Mouse (Mus musculus) stomach, postnatal 0 days (tissue): ENCODE measurements at regions not wholly inside any gene's neighbourhood (a gene's known extent, or its start where the extent isn't known, plus 50 kb on each side); places are given as distances from the start of the nearest gene placed in this dataset.

Experiments
- ATAC-seq: fragments of 200-750 bp; cut with Nextera tagmentation; 2 replicates; pipeline ENCODE4 v1.8.0; 2017; ENCODE audit not compliant: low FRiP score, low TSS enrichment
- DNase-seq: peaks from one replicate; pipeline ENCODE4 v3.0.0-alpha.2; 2016; ENCODE audit warnings: low spot score
- H3K27ac ChIP-seq: fragments of 300-500 bp; sonication (generic); replicated peaks from 2 replicates; pipeline ENCODE4 v1.5.1; 2014; ENCODE audit warnings: mild to moderate bottlenecking, control low read depth
- H3K27me3 ChIP-seq: fragments of 300-500 bp; sonication (generic); 2 replicates; pipeline ENCODE4 v1.6.1; 2014; ENCODE audit warnings: low read length; ENCODE audit not compliant: control insufficient read depth, insufficient read depth
- H3K36me3 ChIP-seq: fragments of 300-500 bp; sonication (generic); 2 replicates; pipeline ENCODE4 v1.6.1; 2014; ENCODE audit warnings: low read length, mixed read lengths; ENCODE audit not compliant: control insufficient read depth, insufficient read depth
- H3K4me1 ChIP-seq: fragments of 300-500 bp; sonication (generic); replicated peaks from 2 replicates; pipeline ENCODE4 v1.6.1; 2014; ENCODE audit warnings: antibody characterized with exemption; ENCODE audit not compliant: control insufficient read depth, insufficient read depth
- H3K4me2 ChIP-seq: fragments of 300-500 bp; sonication (generic); replicated peaks from 2 replicates; pipeline ENCODE4 v1.6.1; 2014; ENCODE audit warnings: low read depth, mild to moderate bottlenecking, control low read depth, moderate library complexity
- H3K4me3 ChIP-seq: fragments of 300-500 bp; sonication (generic); 2 replicates; pipeline ENCODE4 v1.5.1; 2014; ENCODE audit warnings: low read depth, low read length, control low read depth
- H3K9ac ChIP-seq: fragments of 300-500 bp; sonication (generic); 2 replicates; pipeline ENCODE4 v1.6.1; 2014; ENCODE audit warnings: mild to moderate bottlenecking, low read length, control low read depth, mixed read lengths
- H3K9me3 ChIP-seq: fragments of 300-500 bp; sonication (generic); 2 replicates; pipeline ENCODE4 v1.6.1; 2016; ENCODE audit warnings: low read length; ENCODE audit not compliant: control insufficient read depth
- CTCF ChIP-seq: IDR thresholded peaks from 2 replicates; pipeline ENCODE4 v1.5.1; 2016; ENCODE audit warnings: antibody characterized with exemption, low read depth, mild to moderate bottlenecking, moderate library complexity
- EP300 ChIP-seq: optimal IDR thresholded peaks from 2 replicates; pipeline ENCODE3; 2016; ENCODE audit warnings: antibody characterized with exemption
- WGBS: fragments of 180-500 bp; shearing (Covaris S2); extraction: QIAGEN DNeasy Blood & Tissue Kit; methylation state at CpG from one replicate; pipeline ENCODE4 v1.1.7; 2014; 5-methylcytosine and 5-hydroxymethylcytosine counted together

DNA sequence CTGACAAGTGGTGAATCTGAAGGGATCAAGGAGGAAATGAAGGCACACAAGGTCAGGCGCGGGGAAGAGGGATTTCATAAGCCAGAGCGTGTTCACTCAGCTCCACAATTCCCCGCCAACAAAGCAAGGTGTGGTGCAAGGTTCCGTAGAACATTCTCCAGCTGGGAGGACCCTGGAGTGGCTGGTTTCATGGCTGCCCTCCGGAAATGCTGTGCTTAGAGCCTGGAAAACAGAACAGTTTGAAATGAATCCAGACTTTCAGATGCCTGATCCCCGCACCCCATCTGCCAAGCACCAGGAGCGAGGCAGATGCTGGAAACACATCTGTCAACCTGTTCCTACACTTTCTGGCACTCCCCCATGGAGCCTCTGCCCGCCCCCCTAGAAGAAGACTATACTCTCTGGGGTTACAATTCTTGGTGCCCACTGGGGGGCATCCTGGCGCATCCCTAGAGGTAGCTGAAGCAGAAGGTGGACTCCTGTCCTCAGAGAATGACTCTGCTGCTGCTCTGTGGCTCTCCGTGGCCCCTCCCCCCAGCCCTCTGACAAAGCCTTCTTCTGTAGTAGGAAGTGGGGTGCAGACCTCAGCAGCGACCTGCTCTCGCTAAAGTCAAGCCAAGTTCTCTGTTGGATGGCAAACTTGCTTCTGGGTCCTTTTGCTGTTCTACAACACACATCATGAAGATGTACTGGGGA is 54.5 kb upstream of the Mafb start:
- Histone ChIP-seq H3K4me2 (peak overlapping the region; percentile 31; the same call in 1 of the 2 replicates), H3K4me3 (no peak overlapping the region), H3K4me1 (no peaks in the 10 kb centered on the region), H3K27ac (0 out of 2 replicates have a peak overlapping the region, but pooled peaks have one; percentile 13), H3K9me3 (no peaks in the 10 kb centered on the region), H3K9ac (no peak overlapping the region), H3K36me3 (no peaks in the 10 kb centered on the region), H3K27me3 (no peaks in the 10 kb centered on the region)
- ATAC-seq (peak; percentile 35; the same call in 1 of the 2 replicates), DNase-seq (peak; percentile 23)
- TF ChIP-seq CTCF (peak; percentile 29; the same call in 1 of the 2 replicates), EP300 (no peak)
- WGBS = 16% methylated on average over 13 of the region's 13 CpGs

- Histone ChIP-seq H3K9me3 (no peaks in the 10 kb centered on the region), H3K27ac (no peak overlapping the region), H3K9ac (no peak overlapping the region), H3K4me3 (no peak overlapping the region), H3K27me3 (no peaks in the 10 kb centered on the region), H3K4me1 (no peaks in the 10 kb centered on the region), H3K4me2 (no peak overlapping the region), H3K36me3 (no peaks in the 10 kb centered on the region)
- no peak for TF ChIP-seq CTCF
- no peak for TF ChIP-seq EP300
- DNase-seq (no peak), ATAC-seq (no peak)
- WGBS = 85% methylated on average over 7 of the region's 7 CpGs
Observed at GRCm38 (mm10) chr2:160424491-160424890, 57.6 kb upstream of the Mafb start.

GRCm38 (mm10) chr2:160427431-160427830 is 60.6 kb upstream of the Mafb start:
- no peak for DNase-seq
- WGBS = 64% methylated on average over 10 of the region's 10 CpGs
- no peak for TF ChIP-seq EP300
- TF ChIP-seq CTCF = no peak
- Histone ChIP-seq H3K9me3 (no peaks in the 10 kb centered on the region), H3K4me2 (no peak overlapping the region), H3K9ac (no peak overlapping the region), H3K4me3 (no peak overlapping the region), H3K36me3 (no peaks in the 10 kb centered on the region), H3K4me1 (no peaks in the 10 kb centered on the region), H3K27ac (no peak overlapping the region), H3K27me3 (no peaks in the 10 kb centered on the region)
- ATAC-seq = no peak

DNA sequence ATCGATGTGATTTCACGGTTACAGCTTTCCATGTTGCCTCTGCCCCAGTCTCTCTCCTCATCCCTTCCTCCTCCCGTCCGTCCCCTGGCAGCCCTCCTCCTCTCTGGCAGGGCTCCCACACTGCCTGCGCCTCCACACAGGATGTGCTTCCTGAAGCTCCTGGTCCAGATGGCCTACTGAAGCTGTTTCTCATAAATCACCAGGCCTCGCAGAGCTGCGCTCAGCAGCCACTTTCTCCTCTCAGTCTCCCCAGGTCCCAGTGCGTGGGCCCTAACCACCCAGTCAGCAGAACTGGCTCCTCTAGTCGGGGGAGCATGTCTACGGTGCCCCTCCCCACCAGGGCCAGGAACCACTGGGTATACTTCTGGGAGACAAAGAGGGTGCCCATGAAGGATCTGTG is 66.4 kb upstream of the Mafb start:
- DNase-seq = peak; percentile 47
- no peaks in the 10 kb centered on the region for H3K36me3 ChIP-seq
- no peak overlapping the region for H3K4me3 ChIP-seq
- no peak overlapping the region for H3K27ac ChIP-seq
- H3K4me2 ChIP-seq = no peak overlapping the region
- H3K9me3 ChIP-seq = no peaks in the 10 kb centered on the region
- no peak for TF ChIP-seq CTCF
- no peak for TF ChIP-seq EP300
- H3K9ac ChIP-seq = no peak overlapping the region
- 21% methylated on average over 10 of the region's 10 CpGs for WGBS
- H3K4me1 ChIP-seq = no peaks in the 10 kb centered on the region
- H3K27me3 ChIP-seq = no peaks in the 10 kb centered on the region
- ATAC-seq = peak; percentile 63

- DNase-seq = no peak
- Histone ChIP-seq H3K9ac (no peak overlapping the region), H3K4me3 (no peak overlapping the region), H3K4me2 (no peak overlapping the region), H3K9me3 (no peaks in the 10 kb centered on the region), H3K4me1 (no peaks in the 10 kb centered on the region), H3K27ac (no peak overlapping the region), H3K27me3 (no peaks in the 10 kb centered on the region), H3K36me3 (no peaks in the 10 kb centered on the region)
- no peak for ATAC-seq
- TF ChIP-seq CTCF = no peak
- WGBS = 87% methylated on average over 5 of the region's 5 CpGs
Observed at GRCm38 (mm10) chr2:160434701-160435100, 67.8 kb upstream of the Mafb start.

GRCm38 (mm10) chr2:160435622-160436021 is 68.8 kb upstream of the Mafb start:
- no peaks in the 10 kb centered on the region for H3K4me1 ChIP-seq
- TF ChIP-seq EP300 (no peak), CTCF (no peak)
- no peak overlapping the region for H3K4me3 ChIP-seq
- 79% methylated on average over 3 of the region's 3 CpGs for WGBS
- ATAC-seq = no peak
- no peaks in the 10 kb centered on the region for H3K36me3 ChIP-seq
- H3K9ac ChIP-seq = no peak overlapping the region
- no peaks in the 10 kb centered on the region for H3K27me3 ChIP-seq
- H3K4me2 ChIP-seq = no peak overlapping the region
- H3K9me3 ChIP-seq = no peaks in the 10 kb centered on the region
- DNase-seq = no peak
- no peak overlapping the region for H3K27ac ChIP-seq
